ENCODE assay signal across 11 mouse cellular contexts in the genomic region with DNA sequence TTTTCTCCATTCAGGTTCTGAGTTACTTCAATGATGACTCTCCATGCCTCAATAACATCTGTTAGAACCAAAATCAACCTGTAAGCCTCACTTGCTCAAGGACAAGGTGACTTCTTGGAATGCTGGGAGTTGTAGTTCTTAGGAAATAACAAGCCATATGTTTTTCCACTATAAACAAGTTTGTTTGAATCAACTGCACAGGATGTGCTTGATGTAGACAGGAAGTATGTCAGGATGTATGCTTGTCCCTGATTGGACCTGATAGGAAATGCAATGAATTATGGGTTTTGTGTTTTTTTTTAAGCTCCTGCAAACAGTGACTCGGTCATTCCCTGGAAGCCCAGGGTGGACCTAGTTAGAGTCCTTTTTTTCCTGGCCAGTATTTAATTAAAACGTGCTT.
DNase-seq lines count a peak whose midpoint lies in the region; ATAC-seq and TF ChIP-seq lines count a peak whose summit lies in the region.
"Had no signal": no experiment of that assay in that cellular context is flagged by ENCODE, and none has a peak within 500 bp of the region (broad histone marks: within the 10 kb centered on the region; RNA-seq: fewer than 3 reads in every experiment).

No protein-coding gene starts in this region.

- TF ChIP-seq POLR2A in heart, adult 2 months (IDR thresholded peaks at IDR 0.05; ENCODE audit: insufficient read depth, low read depth, low read length): no peak

- no peak for TF ChIP-seq CTCF in heart, adult 2 months (IDR thresholded peaks at IDR 0.05)
- no peak for TF ChIP-seq CTCF in lung, postnatal 0 days (IDR thresholded peaks at IDR 0.05)

- H3K4me3 ChIP-seq in heart, adult 2 months: no peak overlapping the region
- no peak overlapping the region for H3K4me3 ChIP-seq in lung, postnatal 0 days (ENCODE audit: low read depth, low read length)
- H3K4me3 ChIP-seq in midbrain, embryonic 15.5 days: no peak overlapping the region
- H3K4me3 ChIP-seq: limb, embryonic 13.5 days had no signal

- H3K27ac ChIP-seq in heart, adult 2 months: no peak overlapping the region
- no peak overlapping the region for H3K27ac ChIP-seq in lung, postnatal 0 days (ENCODE audit: low read length)
- H3K27ac ChIP-seq in midbrain, embryonic 15.5 days: no peak overlapping the region
- H3K27ac ChIP-seq: limb, embryonic 13.5 days had no signal

- WGBS in heart, adult 2 months: 37% methylated on average over 2 of the region's 2 CpGs
- 44% methylated on average over 2 of the region's 2 CpGs for WGBS in lung, postnatal 0 days
- 73% methylated on average over 2 of the region's 2 CpGs for WGBS in midbrain, embryonic 15.5 days

- peak; percentile 72 for DNase-seq in heart, adult 11 months
- no peak for DNase-seq in heart, adult 2 months
- DNase-seq in lung, postnatal 0 days (ENCODE audit: low spot score): peak; percentile 57
- DNase-seq in lung, postnatal 36 days: no peak
- peak; percentile 20 for DNase-seq in NIH3T3 (ENCODE audit: low read depth)
- DNase-seq in cerebellum, adult 9-11 months: no peak
- no peak for DNase-seq in T-cell, adult 2 months (ENCODE audit: low spot score)
- DNase-seq: kidney, adult 8-10 months; thymus, adult 18-20 months had no signal

- no peaks in the 10 kb centered on the region for H3K79me2 ChIP-seq in heart, adult 2 months (replicated peaks; ENCODE audit: control insufficient read depth, insufficient read depth, low read length)

- H3K36me3 ChIP-seq in heart, adult 2 months (ENCODE audit: control insufficient read depth, insufficient read depth, low read length): no peaks in the 10 kb centered on the region
- no peaks in the 10 kb centered on the region for H3K36me3 ChIP-seq in lung, postnatal 0 days (ENCODE audit: insufficient read depth, low read length)
- H3K36me3 ChIP-seq in midbrain, embryonic 15.5 days (replicated peaks): no peaks in the 10 kb centered on the region
- H3K36me3 ChIP-seq: limb, embryonic 13.5 days had no signal

- H3K4me1 ChIP-seq in heart, adult 2 months (ENCODE audit: control insufficient read depth, insufficient read depth, low read length): no peaks in the 10 kb centered on the region
- peaks cover 4% of the 10 kb centered on the region; the same call in 1 of the 2 replicates for H3K4me1 ChIP-seq in lung, postnatal 0 days (ENCODE audit: insufficient read depth, low read depth, low read length)
- no peaks in the 10 kb centered on the region for H3K4me1 ChIP-seq in midbrain, embryonic 15.5 days
- H3K4me1 ChIP-seq: limb, embryonic 13.5 days had no signal

- H3K9ac ChIP-seq in heart, adult 2 months (ENCODE audit: low read depth, low read length): no peak overlapping the region
- no peak overlapping the region for H3K9ac ChIP-seq in lung, postnatal 0 days (replicated peaks; ENCODE audit: low read depth)
- no peak overlapping the region for H3K9ac ChIP-seq in midbrain, embryonic 15.5 days
- H3K9ac ChIP-seq: limb, embryonic 13.5 days had no signal

- H3K4me2 ChIP-seq in lung, postnatal 0 days (replicated peaks; ENCODE audit: low read depth, low read length): no peak overlapping the region
- H3K4me2 ChIP-seq in midbrain, embryonic 15.5 days: no peak overlapping the region
- H3K4me2 ChIP-seq: limb, embryonic 13.5 days had no signal

- no peaks in the 10 kb centered on the region for H3K27me3 ChIP-seq in heart, adult 2 months (ENCODE audit: control insufficient read depth, insufficient read depth, low read length)
- no peaks in the 10 kb centered on the region for H3K27me3 ChIP-seq in lung, postnatal 0 days (replicated peaks; ENCODE audit: insufficient read depth, low read length)
- H3K27me3 ChIP-seq in midbrain, embryonic 15.5 days (replicated peaks): no peaks in the 10 kb centered on the region
- H3K27me3 ChIP-seq: limb, embryonic 13.5 days had no signal

- intact Hi-C loops in heart, adult 2 months (cut with DNase I): no loop called here

- no peak for TF ChIP-seq EP300 in heart, adult 2 months (IDR thresholded peaks at IDR 0.05; ENCODE audit: insufficient read depth, low read depth, low read length)
- peak; percentile 90 for TF ChIP-seq EP300 in lung, postnatal 0 days (IDR thresholded peaks at IDR 0.05)

- H3K9me3 ChIP-seq in lung, postnatal 0 days (ENCODE audit: low read length): no peaks in the 10 kb centered on the region
- H3K9me3 ChIP-seq in midbrain, embryonic 15.5 days: no peaks in the 10 kb centered on the region
- H3K9me3 ChIP-seq: limb, embryonic 13.5 days had no signal

- ATAC-seq in lung, postnatal 0 days: peak; percentile 54
- peak; percentile 77 for ATAC-seq in midbrain, embryonic 15.5 days (replicated peaks)

Comparison
In these comparisons a context has a peak if more than half of its experiments do, and no peak if none do; other contexts are left out.
1. DNase-seq: peak in heart, adult 11 months (single experiment), lung, postnatal 0 days (single experiment) and NIH3T3 (single experiment); none in heart, adult 2 months (0 of 2), lung, postnatal 36 days (single experiment), cerebellum, adult 9-11 months (single experiment) and T-cell, adult 2 months (single experiment).